Mouse (Mus musculus) heart, embryonic 15.5 days (tissue): ENCODE results near the gene Olfr457. TPM values are rescaled to one million over a fixed set of nuclear protein-coding genes. Genes with fewer than 3 reads are reported as not detected.
"Not testable (repeated sequence)": the region's sequence is repeated elsewhere in the genome, so short reads cannot be mapped to it uniquely, and the experiment has no call there.

Experiments used
- ATAC-seq: fragments of 200-750 bp; cut with Nextera tagmentation; replicated peaks from 2 replicates; pipeline ENCODE4 v1.8.0; 2017; ENCODE audit warnings: low read depth, moderate TSS enrichment; ENCODE audit not compliant: insufficient number of reproducible peaks, insufficient read depth, low FRiP score
- H3K27ac ChIP-seq: fragments of 300-500 bp; sonication (generic); 2 replicates; pipeline ENCODE4 v1.5.1; 2015; ENCODE audit warnings: mild to moderate bottlenecking, inconsistent platforms
- H3K27me3 ChIP-seq: fragments of 300-500 bp; sonication (generic); 2 replicates; pipeline ENCODE4 v1.6.1; 2015; ENCODE audit warnings: inconsistent platforms
- H3K36me3 ChIP-seq: fragments of 300-500 bp; sonication (generic); 2 replicates; pipeline ENCODE4 v1.6.1; 2015; ENCODE audit warnings: mild to moderate bottlenecking, inconsistent platforms
- H3K4me1 ChIP-seq: fragments of 300-500 bp; sonication (generic); replicated peaks from 2 replicates; pipeline ENCODE4 v1.6.1; 2015; ENCODE audit warnings: inconsistent platforms
- H3K4me2 ChIP-seq: fragments of 300-500 bp; sonication (generic); 2 replicates; pipeline ENCODE4 v1.6.1; 2015; ENCODE audit warnings: inconsistent platforms, mild to moderate bottlenecking, moderate library complexity
- H3K4me3 ChIP-seq: fragments of 300-500 bp; sonication (generic); 2 replicates; pipeline ENCODE4 v1.5.1; 2015; ENCODE audit warnings: mild to moderate bottlenecking, inconsistent platforms
- H3K9ac ChIP-seq: fragments of 300-500 bp; sonication (generic); 2 replicates; pipeline ENCODE4 v1.6.1; 2015; ENCODE audit warnings: mild to moderate bottlenecking, inconsistent platforms
- H3K9me3 ChIP-seq: fragments of 300-500 bp; sonication (generic); replicated peaks from 2 replicates; pipeline ENCODE4 v1.6.1; 2016; ENCODE audit warnings: inconsistent platforms
- WGBS: fragments of 180-500 bp; shearing (Covaris S2); methylation state at CpG from one replicate; pipeline ENCODE4 v1.1.7; 2015; ENCODE audit warnings: mixed read lengths; 5-methylcytosine and 5-hydroxymethylcytosine counted together
- polyA plus RNA-seq: library from polyadenylated mRNA; unstranded; fragments of >200 nt; fragmentation: Nextera tagmentation; extraction: Ambion mirVana; gene quantifications from 2 replicates; pipeline ENCODE4 v1.2.1, GENCODE M21; 2015

Olfr457 gene
- polyA plus RNA-seq = not detected in 2 replicates

- Histone ChIP-seq H3K4me3 (no peak within 1 kb of the TSS), H3K4me1 (no peaks in the 10 kb centered on the region), H3K4me2 (no peak within 1 kb of the TSS), H3K36me3 (no peaks in the 10 kb centered on the region), H3K9me3 (no peaks in the 10 kb centered on the region), H3K9ac (no peak within 1 kb of the TSS), H3K27me3 (no peaks in the 10 kb centered on the region), H3K27ac (no peak within 1 kb of the TSS)
- no peak for ATAC-seq
- WGBS = 74% methylated on average over 1 of the region's 1 CpGs
These were observed at the start of gene Olfr457 for GRCm38 (mm10) chr6:42476235-42476634. TSS of gene Olfr457 (minus strand) at chr6:42476335.

DNA sequence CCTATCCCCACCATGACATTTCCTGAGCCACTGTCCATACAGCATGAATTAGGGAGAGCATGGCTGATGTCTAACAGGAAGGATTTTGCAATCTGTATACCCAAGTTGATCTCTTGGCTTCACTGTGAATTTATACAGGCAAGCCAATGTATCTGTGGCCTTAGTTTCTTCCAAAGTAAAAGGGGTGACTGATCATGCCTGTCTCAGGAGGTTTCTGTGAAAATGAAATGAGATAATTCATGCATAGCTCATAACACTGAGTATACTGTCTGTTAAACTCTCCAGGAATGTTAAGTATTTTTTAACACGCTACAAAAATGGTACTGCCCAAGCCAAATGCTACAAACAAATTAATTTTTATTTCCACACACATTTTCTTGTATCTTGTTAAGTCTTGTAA lies 37.3 kb upstream of the Olfr457 start:
- WGBS = 61% methylated on average over 1 of the region's 1 CpGs
- Histone ChIP-seq H3K27ac (no peak overlapping the region), H3K4me3 (no peak overlapping the region), H3K4me1 (no peaks in the 10 kb centered on the region), H3K4me2 (no peak overlapping the region), H3K9ac (no peak overlapping the region), H3K9me3 (no peaks in the 10 kb centered on the region), H3K27me3 (no peaks in the 10 kb centered on the region), H3K36me3 (no peaks in the 10 kb centered on the region)
- no peak for ATAC-seq

DNA sequence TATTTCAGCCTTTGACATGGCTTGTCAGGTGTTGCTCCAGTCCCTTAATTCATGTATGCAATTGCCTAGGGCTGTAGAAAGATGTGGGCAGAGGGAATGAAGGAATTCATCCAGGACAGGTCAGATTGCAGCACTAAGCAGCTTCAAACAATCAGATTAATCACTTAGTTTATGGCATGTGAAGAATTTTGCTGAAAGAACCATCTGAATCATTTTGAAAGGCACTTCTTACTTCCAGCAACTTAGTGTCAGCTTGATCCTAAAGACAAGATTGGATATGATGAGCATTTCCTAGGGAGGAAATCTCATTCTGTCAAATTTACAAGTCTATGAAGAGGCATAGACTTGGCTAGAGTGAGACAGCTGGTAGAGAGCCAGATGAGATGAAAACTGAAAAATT lies 33.2 kb upstream of the Olfr457 start:
- Histone ChIP-seq H3K9me3 (no peaks in the 10 kb centered on the region), H3K4me1 (no peaks in the 10 kb centered on the region), H3K27ac (no peak overlapping the region), H3K9ac (no peak overlapping the region), H3K36me3 (no peaks in the 10 kb centered on the region), H3K4me2 (no peak overlapping the region), H3K4me3 (no peak overlapping the region), H3K27me3 (no peaks in the 10 kb centered on the region)
- no peak for ATAC-seq

- no peak for ATAC-seq
- Histone ChIP-seq H3K27ac (no peak overlapping the region), H3K9ac (no peak overlapping the region), H3K4me1 (no peaks in the 10 kb centered on the region), H3K4me2 (no peak overlapping the region), H3K27me3 (no peaks in the 10 kb centered on the region), H3K9me3 (no peaks in the 10 kb centered on the region), H3K4me3 (no peak overlapping the region), H3K36me3 (no peaks in the 10 kb centered on the region)
- WGBS = 64% methylated on average over 2 of the region's 2 CpGs
These were observed 27.3 kb upstream of the Olfr457 start for GRCm38 (mm10) chr6:42503478-42503877.

DNA sequence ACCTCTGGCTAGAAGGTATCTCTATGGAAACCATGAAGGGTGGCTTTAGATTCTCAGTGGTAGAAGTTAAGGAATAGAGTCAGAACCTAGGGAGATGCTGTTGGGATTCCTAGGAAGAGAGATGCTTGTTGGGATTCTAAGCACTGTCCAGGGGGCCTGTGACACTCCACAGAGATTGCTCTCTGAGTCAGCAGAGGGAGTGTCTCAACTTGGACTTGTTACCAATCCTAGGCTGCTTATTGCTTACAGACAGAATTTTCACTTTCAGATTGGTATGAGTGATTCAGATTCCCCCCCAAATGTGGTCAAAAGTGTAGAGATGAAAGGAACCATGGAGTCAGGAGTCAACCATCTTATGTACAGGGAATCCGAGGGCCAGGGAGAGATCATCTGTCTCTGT lies 13.6 kb upstream of the Olfr457 start:
- H3K27me3 ChIP-seq = no peaks in the 10 kb centered on the region

DNA sequence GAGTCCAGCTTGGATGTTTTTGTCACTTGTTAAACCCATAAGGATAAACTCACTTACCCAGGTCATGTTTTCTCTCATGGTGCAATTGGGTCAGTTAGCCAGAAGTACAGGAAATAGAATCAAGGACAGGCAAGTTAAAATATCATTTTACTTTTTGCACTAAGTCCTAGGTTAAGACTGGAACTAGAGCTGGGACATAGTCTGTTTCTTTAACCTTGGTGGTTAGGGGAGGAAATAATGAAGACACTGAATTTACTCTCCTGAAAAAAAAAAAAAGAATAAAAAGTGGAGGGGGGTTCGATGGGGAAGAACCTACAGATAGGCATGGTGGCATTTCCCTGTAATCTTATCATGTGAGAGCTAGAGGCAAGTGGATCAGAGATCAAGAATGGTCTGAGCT lies 11.0 kb upstream of the Olfr457 start, which contains the start of gene Olfr456:
Gene Olfr456, minus strand, starts transcription at position 101 of the 400 bp plus-strand sequence.
- H3K27ac ChIP-seq = no peak within 1 kb of the TSS
- no peak for ATAC-seq
- WGBS = 49% methylated on average over 1 of the region's 1 CpGs
- no peaks in the 10 kb centered on the region for H3K9me3 ChIP-seq
- no peak within 1 kb of the TSS for H3K4me2 ChIP-seq
- H3K4me1 ChIP-seq = no peaks in the 10 kb centered on the region
- H3K9ac ChIP-seq = no peak within 1 kb of the TSS
- no peaks in the 10 kb centered on the region for H3K36me3 ChIP-seq
- H3K4me3 ChIP-seq = no peak within 1 kb of the TSS
- no peaks in the 10 kb centered on the region for H3K27me3 ChIP-seq

More for the DNA sequence above, 13.6 kb upstream of the Olfr457 start:
- Histone ChIP-seq H3K36me3 (no peaks in the 10 kb centered on the region), H3K4me1 (no peaks in the 10 kb centered on the region), H3K4me2 (no peak overlapping the region), H3K9me3 (no peaks in the 10 kb centered on the region), H3K4me3 (no peak overlapping the region), H3K9ac (no peak overlapping the region), H3K27ac (no peak overlapping the region)
- WGBS = 42% methylated on average over 1 of the region's 1 CpGs
- ATAC-seq = no peak

GRCm38 (mm10) chr6:42484633-42485032 lies 8.5 kb upstream of the Olfr457 start:
- H3K27me3 ChIP-seq = no peaks in the 10 kb centered on the region
- no peak for ATAC-seq
- H3K4me1 ChIP-seq = no peaks in the 10 kb centered on the region
- H3K27ac ChIP-seq = no peak overlapping the region
- no peak overlapping the region for H3K4me2 ChIP-seq
- no peak overlapping the region for H3K4me3 ChIP-seq
- no peak overlapping the region for H3K9ac ChIP-seq
- no peaks in the 10 kb centered on the region for H3K9me3 ChIP-seq
- H3K36me3 ChIP-seq = no peaks in the 10 kb centered on the region

DNA sequence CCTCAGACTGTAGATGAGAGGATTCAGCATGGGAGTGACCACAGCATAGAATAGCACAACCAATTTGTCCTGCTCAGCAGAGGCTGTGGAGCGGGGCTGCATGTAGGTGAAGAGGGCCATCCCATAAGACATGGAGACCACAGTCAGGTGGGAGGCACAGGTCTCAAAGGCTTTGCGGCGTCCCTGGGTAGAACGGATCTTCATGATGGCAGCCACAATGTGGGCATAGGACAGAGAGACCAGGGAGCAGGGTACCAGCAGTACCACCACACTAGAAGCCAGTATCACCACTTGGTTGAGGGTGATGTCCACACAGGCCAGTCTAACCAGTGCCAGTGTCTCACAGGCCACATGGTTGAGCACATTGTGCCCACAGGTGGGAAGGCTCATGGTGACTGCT lies 4.8 kb downstream of the Olfr457 start:
- H3K27me3 ChIP-seq, H3K4me3 ChIP-seq, H3K4me1 ChIP-seq, H3K36me3 ChIP-seq, ATAC-seq, H3K4me2 ChIP-seq, H3K9ac ChIP-seq, H3K27ac ChIP-seq, H3K9me3 ChIP-seq: not testable (repeated sequence)
- WGBS = 91% methylated on average over 4 of the region's 4 CpGs

DNA sequence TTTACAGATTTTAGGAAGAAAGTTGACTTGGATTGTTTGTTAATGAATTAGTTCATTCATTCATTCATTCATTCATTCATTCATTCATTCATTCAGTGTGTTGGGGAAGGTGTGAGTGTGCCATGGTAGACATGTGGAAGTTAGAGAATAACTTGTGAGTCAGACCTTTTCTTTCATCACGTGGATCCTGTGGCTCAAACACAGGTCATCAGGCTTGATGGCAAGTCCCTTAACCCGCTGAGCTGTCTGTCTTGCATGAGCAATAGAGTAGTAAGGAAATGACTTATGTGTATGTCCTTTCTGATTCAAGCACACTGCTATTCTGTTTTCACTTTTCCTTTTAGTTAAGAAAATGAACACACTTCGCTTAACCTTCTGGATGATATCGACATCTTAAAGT lies 5.6 kb downstream of the Olfr457 start:
- no peak overlapping the region for H3K27ac ChIP-seq
- 89% methylated on average over 4 of the region's 4 CpGs for WGBS
- H3K9ac ChIP-seq = no peak overlapping the region
- no peaks in the 10 kb centered on the region for H3K36me3 ChIP-seq
- ATAC-seq = no peak
- H3K4me2 ChIP-seq = no peak overlapping the region
- H3K27me3 ChIP-seq = no peaks in the 10 kb centered on the region
- H3K9me3 ChIP-seq = no peaks in the 10 kb centered on the region
- no peak overlapping the region for H3K4me3 ChIP-seq
- H3K4me1 ChIP-seq = no peaks in the 10 kb centered on the region

DNA sequence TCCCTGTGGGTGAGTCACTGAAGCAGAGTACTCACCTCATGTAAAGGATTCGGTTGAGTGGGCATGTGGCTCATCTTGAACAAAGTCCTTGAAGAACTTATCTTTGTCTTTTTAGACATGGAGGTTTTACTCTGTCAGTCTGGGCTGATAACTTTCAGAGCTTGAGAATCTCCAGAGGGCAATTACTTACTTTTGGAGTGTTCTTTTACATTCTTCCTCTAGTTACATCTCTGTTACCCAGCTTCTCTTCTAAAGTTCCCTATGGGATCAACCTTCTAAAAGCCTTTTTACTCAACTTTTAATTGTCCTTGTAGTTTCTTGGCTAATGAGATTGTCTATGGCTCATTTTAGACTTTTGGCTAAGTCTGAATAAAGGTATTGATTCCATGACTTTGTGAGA lies 11.0 kb downstream of the Olfr457 start, which contains the start of gene Olfr458:
Gene Olfr458, minus strand, starts transcription at position 101 of the 400 bp plus-strand sequence.
- no peak for ATAC-seq
- Histone ChIP-seq H3K4me3 (no peak within 1 kb of the TSS), H3K36me3 (no peaks in the 10 kb centered on the region), H3K27me3 (no peaks in the 10 kb centered on the region), H3K9me3 (no peaks in the 10 kb centered on the region), H3K27ac (no peak within 1 kb of the TSS), H3K4me2 (no peak within 1 kb of the TSS), H3K4me1 (no peaks in the 10 kb centered on the region), H3K9ac (no peak within 1 kb of the TSS)
- WGBS = 51% methylated on average over 1 of the region's 1 CpGs

DNA sequence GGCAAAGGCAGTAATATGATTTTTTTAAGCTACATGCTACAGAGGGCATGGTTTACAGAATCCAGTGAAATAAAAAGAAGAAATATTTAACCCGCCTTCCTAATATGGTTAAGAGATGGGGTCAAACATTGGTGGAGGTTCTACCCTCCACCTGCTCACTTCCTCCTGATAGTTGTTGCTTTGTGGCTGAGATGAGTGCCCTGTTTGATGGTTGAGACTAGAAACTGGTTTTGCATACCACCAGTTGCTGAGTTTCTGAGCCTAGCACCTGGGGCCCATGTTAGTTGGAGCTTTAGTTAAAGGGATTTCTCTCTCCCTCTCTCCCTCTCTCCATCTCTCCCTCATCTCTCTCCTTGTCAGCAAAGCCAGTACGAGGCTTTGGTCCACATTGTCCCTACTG lies 28.8 kb downstream of the Olfr457 start:
- H3K4me1 ChIP-seq = no peaks in the 10 kb centered on the region
- 76% methylated on average over 2 of the region's 2 CpGs for WGBS
- H3K4me3 ChIP-seq = no peak overlapping the region
- no peak overlapping the region for H3K4me2 ChIP-seq
- H3K27ac ChIP-seq = no peak overlapping the region
- H3K36me3 ChIP-seq = no peaks in the 10 kb centered on the region
- ATAC-seq = no peak
- H3K9me3 ChIP-seq = no peaks in the 10 kb centered on the region
- no peaks in the 10 kb centered on the region for H3K27me3 ChIP-seq
- H3K9ac ChIP-seq = no peak overlapping the region

GRCm38 (mm10) chr6:42444491-42444890 lies 31.6 kb downstream of the Olfr457 start:
- Histone ChIP-seq H3K4me1 (no peaks in the 10 kb centered on the region), H3K36me3 (no peaks in the 10 kb centered on the region), H3K27ac (no peak overlapping the region), H3K4me2 (no peak overlapping the region), H3K27me3 (no peaks in the 10 kb centered on the region), H3K9ac (no peak overlapping the region), H3K9me3 (no peaks in the 10 kb centered on the region), H3K4me3 (no peak overlapping the region)
- ATAC-seq = no peak
- WGBS = 70% methylated on average over 2 of the region's 2 CpGs
